Mouse (Mus musculus): ENCODE results near the gene Spg20.

GRCm38 (mm10) chr3:55147156-55147555, 35.2 kb downstream of the Spg20 start:
- TF ChIP-seq POLR2A (IDR thresholded peaks at IDR 0.05; ENCODE audit: low read depth, low read length) (no peak), CTCF (IDR thresholded peaks at IDR 0.05; ENCODE audit: extremely low read depth, insufficient read length, insufficient replicate concordance, low read depth, low read length) (no peak)

All from small intestine, adult 2 months (tissue).